Mouse (Mus musculus): Measurements from ENCODE around the gene Ssx2ip.

Gene Ssx2ip

GRCm38 (mm10) chr3:146396256-146396655 is 8.2 kb upstream of the Ssx2ip start:
- POLR2A ChIA-PET = interaction anchor here in 1 of 4 experiments (3.2 kb wide), 1 partner anchor 16 kb away, joined by 8 read pairs; no protein-coding TSS in a partner anchor
- CTCF ChIA-PET = interaction anchor here in 1 of 4 experiments (0.6 kb wide), 1 partner anchor 47 kb away, joined by 3 read pairs; no protein-coding TSS in a partner anchor

- ChIA-PET CTCF (interaction anchor here in 1 of 4 experiments (0.6 kb wide), 1 partner anchor 47 kb away, joined by 3 read pairs; no protein-coding TSS in a partner anchor), POLR2A (interaction anchor here in 1 of 4 experiments (3.2 kb wide), 1 partner anchor 17 kb away, joined by 8 read pairs; no protein-coding TSS in a partner anchor)
Measured at GRCm38 (mm10) chr3:146396934-146397333, 7.5 kb upstream of the Ssx2ip start.

GRCm38 (mm10) chr3:146397847-146398246 is 6.6 kb upstream of the Ssx2ip start:
- ChIA-PET POLR2A (interaction anchor here in 1 of 4 experiments (3.2 kb wide), 1 partner anchor 18 kb away, joined by 8 read pairs; no protein-coding TSS in a partner anchor), CTCF (no interaction called here)

GRCm38 (mm10) chr3:146399203-146399602 is 5.2 kb upstream of the Ssx2ip start:
- POLR2A ChIA-PET = no interaction called here
- CTCF ChIA-PET = no interaction called here

GRCm38 (mm10) chr3:146403770-146404169 is 672 bp upstream of the Ssx2ip start:
- CTCF ChIA-PET = interaction anchor here in 2 of 4 experiments (0.6 to 0.7 kb wide), 2 partner anchors 12 to 76 kb away, joined by 3 to 4 read pairs; no protein-coding TSS in a partner anchor
- POLR2A ChIA-PET = interaction anchor here in 2 of 4 experiments (0.6 to 1.7 kb wide), 8 partner anchors 10 to 98 kb away, joined by 3 to 4 read pairs (median 4); no protein-coding TSS in a partner anchor

- CTCF ChIA-PET = interaction anchor here in 2 of 4 experiments (0.6 to 1.6 kb wide), 4 partner anchors 10 to 743 kb away, joined by 3 to 7 read pairs (median 6); no protein-coding TSS in a partner anchor
- POLR2A ChIA-PET = interaction anchor here in 3 of 4 experiments (0.5 to 2.1 kb wide), 9 partner anchors 10 to 361 kb away, joined by 3 to 9 read pairs (median 4); partner anchors contain the start of gene Rpf1 (in 1 of the 3)
Measured at GRCm38 (mm10) chr3:146405213-146406006, 968 bp downstream of the Ssx2ip start.

GRCm38 (mm10) chr3:146406007-146406341 is 1.5 kb downstream of the Ssx2ip start:
- ChIA-PET CTCF (interaction anchor here in 2 of 4 experiments (0.6 to 1.6 kb wide), 4 partner anchors 10 to 742 kb away, joined by 3 to 7 read pairs (median 6); no protein-coding TSS in a partner anchor), POLR2A (interaction anchor here in 3 of 4 experiments (0.6 to 2.1 kb wide), 7 partner anchors 10 to 389 kb away, joined by 3 to 9 read pairs (median 5); partner anchors contain the start of gene Rpf1 (in 1 of the 3))

- POLR2A ChIA-PET = interaction anchor here in 1 of 4 experiments (2.1 kb wide), 1 partner anchor 27 kb away, joined by 9 read pairs; no protein-coding TSS in a partner anchor
- CTCF ChIA-PET = interaction anchor here in 1 of 4 experiments (1.6 kb wide), 1 partner anchor 9 kb away, joined by 5 read pairs; no protein-coding TSS in a partner anchor
Measured at GRCm38 (mm10) chr3:146407086-146407721, 2.8 kb downstream of the Ssx2ip start.

- ChIA-PET CTCF (no interaction called here), POLR2A (interaction anchor here in 1 of 4 experiments (1.0 to 1.6 kb wide), 5 partner anchors 9 to 111 kb away, joined by 3 to 6 read pairs (median 4); partner anchors contain the start of gene Rpf1)
Measured at GRCm38 (mm10) chr3:146410114-146410513, 5.7 kb downstream of the Ssx2ip start.

- CTCF ChIA-PET = no interaction called here
- POLR2A ChIA-PET = interaction anchor here in 1 of 4 experiments (0.8 kb wide), 1 partner anchor 32 kb away, joined by 3 read pairs; no protein-coding TSS in a partner anchor
Measured at GRCm38 (mm10) chr3:146412008-146412407, 7.6 kb downstream of the Ssx2ip start.

- CTCF ChIA-PET = no interaction called here
- POLR2A ChIA-PET = interaction anchor here in 1 of 4 experiments (0.8 kb wide), 1 partner anchor 33 kb away, joined by 3 read pairs; no protein-coding TSS in a partner anchor
Measured at GRCm38 (mm10) chr3:146412480-146412879, 8.0 kb downstream of the Ssx2ip start.

GRCm38 (mm10) chr3:146413016-146413415 is 8.6 kb downstream of the Ssx2ip start:
- CTCF ChIA-PET = interaction anchor here in 1 of 4 experiments (0.5 kb wide), 1 partner anchor 33 kb away, joined by 3 read pairs; no protein-coding TSS in a partner anchor
- POLR2A ChIA-PET = interaction anchor here in 1 of 4 experiments (0.6 to 0.8 kb wide), 2 partner anchors 9 to 33 kb away, joined by 3 read pairs; no protein-coding TSS in a partner anchor

- CTCF ChIA-PET = no interaction called here
Measured at GRCm38 (mm10) chr3:146413992-146414391, 9.6 kb downstream of the Ssx2ip start.

GRCm38 (mm10) chr3:146414555-146414954 is 10.1 kb downstream of the Ssx2ip start:
- ChIA-PET CTCF (interaction anchor here in 2 of 4 experiments (1.7 to 2.5 kb wide), 2 partner anchors 11 to 12 kb away, joined by 7 to 14 read pairs; no protein-coding TSS in a partner anchor), POLR2A (interaction anchor here in 1 of 4 experiments (2.2 kb wide), 1 partner anchor 12 kb away, joined by 7 read pairs; no protein-coding TSS in a partner anchor)

More at GRCm38 (mm10) chr3:146413992-146414391, 9.6 kb downstream of the Ssx2ip start:
- POLR2A ChIA-PET = no interaction called here

GRCm38 (mm10) chr3:146417873-146418272 is 13.4 kb downstream of the Ssx2ip start:
- CTCF ChIA-PET = no interaction called here
- POLR2A ChIA-PET = no interaction called here

GRCm38 (mm10) chr3:146418901-146419300 is 14.5 kb downstream of the Ssx2ip start:
- CTCF ChIA-PET = no interaction called here
- POLR2A ChIA-PET = interaction anchor here in 1 of 4 experiments (0.6 to 0.7 kb wide), 2 partner anchors 13 to 17 kb away, joined by 3 read pairs; no protein-coding TSS in a partner anchor

GRCm38 (mm10) chr3:146419534-146419933 is 15.1 kb downstream of the Ssx2ip start:
- ChIA-PET CTCF (no interaction called here), POLR2A (interaction anchor here in 1 of 4 experiments (0.7 kb wide), 1 partner anchor 13 kb away, joined by 3 read pairs; no protein-coding TSS in a partner anchor)

- POLR2A ChIA-PET = interaction anchor here in 1 of 4 experiments (1.2 kb wide), 1 partner anchor 16 kb away, joined by 3 read pairs; the partner anchor contains the start of gene Ssx2ip
- CTCF ChIA-PET = interaction anchor here in 1 of 4 experiments (0.7 kb wide), 1 partner anchor 243 kb away, joined by 4 read pairs; no protein-coding TSS in a partner anchor
Measured at GRCm38 (mm10) chr3:146419992-146420537, 15.6 kb downstream of the Ssx2ip start.
